Mouse (Mus musculus): Measurements from ENCODE around the gene Sec31b.

DNA sequence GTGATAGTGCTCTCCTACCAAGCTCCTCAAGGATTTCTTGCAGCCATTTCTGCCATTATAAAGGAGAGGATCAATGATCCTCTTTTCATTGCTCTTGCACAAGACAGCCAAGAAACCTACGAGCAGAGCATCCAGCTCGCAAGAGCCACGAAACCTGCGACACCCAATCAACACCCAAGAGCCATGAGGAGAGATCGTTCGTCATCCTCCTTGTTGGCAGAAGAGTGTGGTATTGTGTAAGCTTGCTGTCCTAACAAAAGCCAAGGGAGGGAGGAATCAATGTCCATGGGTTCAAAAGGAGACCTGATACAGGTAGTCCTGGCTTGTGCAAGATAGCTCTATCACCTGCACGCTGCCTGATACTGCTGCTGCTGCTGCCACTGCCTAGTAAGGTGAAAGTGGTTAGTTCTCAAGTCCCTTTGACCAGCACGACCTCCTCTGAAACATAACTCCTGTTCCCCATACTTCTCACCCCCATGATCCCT is 2.9 kb downstream of the Sec31b start:
- no peak for TF ChIP-seq EP300 (IDR thresholded peaks at IDR 0.05; ENCODE audit: insufficient read depth, low read depth, low read length)
- no peak for TF ChIP-seq POLR2A (IDR thresholded peaks at IDR 0.05; ENCODE audit: insufficient read depth, low read length)
